Mouse (Mus musculus) gastrocnemius, postnatal 25 days (tissue): Measurements from ENCODE around the gene Pes1. TPM values are rescaled to one million over a fixed set of nuclear protein-coding genes. Genes with fewer than 3 reads are reported as not detected.
"Not testable (repeated sequence)": the region's sequence is repeated elsewhere in the genome, so short reads cannot be mapped to it uniquely, and the experiment has no call there.

ENCODE experiments used
- DNase-seq: peaks from one replicate; pipeline ENCODE4 v3.0.0; 2022
- total RNA-seq, 2 experiments: library from RNA; stranded (reverse); gene quantifications; 1 replicate in 1 of 2; 2 replicates in 1 of 2; pipeline ENCODE4 v1.2.3; 2021

The Pes1 gene
- total RNA-seq, 2 experiments from 2014 or later: 24.3 to 31.2 TPM

GRCm38 (mm10) chr11:4005220-4005805 lies 41.5 kb downstream of the Pes1 start:
- no peak for DNase-seq

DNA sequence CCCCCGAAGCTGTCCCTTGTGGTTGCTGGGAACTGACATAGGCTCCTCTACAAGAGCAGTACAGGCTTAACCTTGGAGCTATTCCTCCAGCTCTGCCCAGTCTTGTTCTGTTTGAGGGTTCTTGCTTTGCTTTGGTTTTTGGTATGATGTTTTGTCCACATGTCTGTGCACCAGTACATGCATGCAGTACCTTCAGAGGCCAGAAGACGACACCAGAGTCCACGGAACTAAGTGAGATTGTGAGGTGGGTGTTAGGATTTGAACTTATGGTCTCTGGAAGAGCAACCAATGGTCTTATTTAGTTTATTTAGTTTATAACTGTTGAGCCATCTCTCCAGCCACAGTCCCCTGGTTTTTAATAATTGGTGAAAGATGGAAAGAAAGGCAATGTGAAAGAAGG lies 42.7 kb downstream of the Pes1 start:
- DNase-seq: no peak

DNA sequence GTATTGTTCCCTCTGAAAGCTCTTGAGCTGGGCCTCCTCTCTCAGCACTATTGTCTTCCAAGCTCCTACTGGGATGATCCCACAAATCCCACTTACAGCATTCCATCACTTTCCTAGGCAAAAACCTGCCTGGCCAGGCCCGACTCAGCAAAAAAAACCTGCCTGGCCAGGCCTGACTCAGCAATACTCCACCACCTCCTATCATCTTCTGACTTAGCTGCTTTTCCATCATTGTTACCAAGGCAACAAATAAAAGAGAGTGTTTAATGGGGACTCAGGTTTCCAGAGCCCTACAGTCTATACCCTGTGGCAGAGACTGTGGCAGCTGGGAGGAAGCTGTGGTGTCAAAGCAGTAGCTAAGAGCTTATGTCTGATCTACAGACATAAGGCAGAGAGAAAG lies 48.8 kb downstream of the Pes1 start:
- no peak for DNase-seq

DNA sequence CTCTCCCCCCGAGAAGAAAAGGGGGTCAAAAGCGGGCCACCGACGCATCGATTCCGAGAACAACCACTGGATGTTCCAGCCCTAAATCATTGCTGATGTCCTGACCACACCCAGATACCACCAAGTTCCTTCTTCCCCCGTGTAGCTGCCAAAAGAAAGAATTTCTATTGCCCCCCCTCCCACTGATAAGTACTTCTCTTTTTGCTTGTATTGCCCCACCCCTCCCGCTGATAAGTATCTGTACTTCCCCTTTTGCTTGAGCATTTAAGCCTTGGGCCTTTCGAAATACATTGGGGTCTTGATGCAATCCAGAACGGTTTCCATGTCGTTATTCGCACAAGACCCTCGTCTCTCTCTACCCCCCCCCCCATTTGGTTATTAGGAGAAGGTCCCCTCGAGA lies 52.0 kb downstream of the Pes1 start:
- not testable (repeated sequence) for DNase-seq

DNA sequence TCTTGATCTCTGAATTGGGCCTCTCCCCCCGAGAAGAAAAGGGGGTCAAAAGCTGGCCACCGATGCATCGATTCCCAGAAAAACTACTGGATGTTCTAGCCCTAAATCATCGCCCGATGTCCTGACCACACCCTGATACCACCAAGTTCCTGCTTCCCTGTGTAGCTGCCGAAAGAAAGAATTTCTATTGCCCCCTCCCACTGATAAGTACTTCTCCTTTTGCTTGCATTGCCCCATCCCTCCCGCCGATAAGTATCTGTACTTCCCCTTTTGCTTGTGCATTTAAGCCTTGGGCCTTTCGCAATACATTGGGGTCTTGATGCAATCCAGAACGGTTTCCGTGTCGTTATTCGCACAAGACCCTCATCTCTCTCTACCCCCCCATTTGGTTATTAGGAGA lies 58.3 kb downstream of the Pes1 start:
- not testable (repeated sequence) for DNase-seq

DNA sequence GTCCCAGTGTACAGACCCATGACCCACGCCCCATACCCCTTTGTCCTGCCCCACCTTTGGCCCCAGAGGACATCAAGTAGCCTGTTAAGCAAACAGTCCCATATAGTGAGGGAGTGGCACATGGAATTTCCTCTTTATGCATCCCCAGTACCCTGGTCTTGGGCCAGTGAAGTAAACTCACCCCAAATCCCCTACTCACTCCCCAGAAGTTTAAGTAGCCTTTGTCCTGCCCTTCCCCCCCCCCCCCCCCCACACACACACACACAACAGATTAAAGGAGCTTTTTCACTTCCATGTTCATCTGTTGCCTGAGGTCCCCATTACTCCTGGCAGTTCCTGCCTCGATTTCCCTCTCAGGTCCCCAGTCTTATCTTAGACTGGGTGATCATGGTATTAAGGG lies 59.5 kb downstream of the Pes1 start:
- DNase-seq: no peak

- DNase-seq: no peak
Measured at GRCm38 (mm10) chr11:4027066-4027465, 63.3 kb downstream of the Pes1 start.

DNA sequence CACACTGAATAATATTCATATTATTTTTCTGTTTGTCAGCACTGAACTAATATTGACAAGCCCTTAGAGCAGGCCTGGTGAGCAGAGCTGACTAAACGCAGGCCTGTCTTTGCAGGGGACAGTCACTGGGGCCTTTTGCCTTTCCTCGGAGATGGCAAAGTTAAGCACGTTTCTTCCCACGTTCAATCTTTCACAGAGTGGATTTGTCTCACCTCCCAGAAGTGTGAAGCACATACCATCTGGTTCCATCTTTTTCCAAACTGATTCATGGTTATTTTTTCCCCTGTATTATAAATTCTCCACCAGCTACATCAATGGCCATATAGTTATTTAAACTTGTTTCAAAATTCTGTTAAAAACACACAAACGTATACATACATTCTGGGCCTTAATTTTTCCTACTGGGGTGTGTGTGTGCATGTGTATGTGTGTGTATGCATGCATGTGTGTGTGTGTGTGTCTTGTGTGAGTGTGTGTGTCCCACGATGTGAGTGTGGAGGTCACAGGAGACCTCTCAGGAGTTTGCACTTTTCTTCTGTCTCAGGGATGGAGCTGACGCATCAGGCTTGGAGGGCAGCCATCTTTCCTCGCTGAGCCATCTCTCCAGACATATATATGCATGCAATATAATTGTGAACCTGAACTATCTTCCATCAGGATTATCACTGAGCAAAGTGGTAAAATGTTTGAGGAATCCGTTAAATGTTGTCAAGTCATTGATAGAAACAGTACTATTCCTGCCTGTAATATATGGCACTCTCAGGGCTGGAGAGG lies 64.0 kb downstream of the Pes1 start:
- no peak for DNase-seq

DNA sequence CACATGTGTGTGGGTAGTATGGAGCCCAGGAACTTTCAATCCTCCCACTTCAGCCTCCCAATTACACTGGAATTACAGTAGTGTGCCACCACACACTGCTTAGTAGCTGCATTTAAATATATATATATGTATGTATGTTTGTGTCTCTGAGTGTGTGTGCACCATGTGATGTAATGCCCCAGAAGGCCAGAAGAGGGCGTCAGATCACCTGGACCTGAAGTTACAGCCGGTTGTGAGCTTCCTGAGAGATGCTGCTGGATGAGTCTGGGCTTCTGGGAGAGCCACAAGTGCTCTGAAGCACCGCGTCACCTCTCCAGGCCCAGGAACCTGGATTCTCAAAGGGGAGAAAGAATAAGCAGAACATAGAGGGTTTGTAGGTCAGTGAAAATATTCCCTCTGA lies 65.6 kb downstream of the Pes1 start:
- DNase-seq: no peak

Other genes starting within 250 kb of the Pes1 start
- under 1 TPM; 0.46 TPM for gene Osbp2, start 100.1 kb upstream of the Pes1 start, total RNA-seq
- under 1 TPM; 0.13 TPM for gene 4921536K21Rik, start 68.9 kb upstream of the Pes1 start, total RNA-seq
- 1 to 10 TPM; 5.1 to 8.4 TPM for gene Dusp18, start 68.7 kb upstream of the Pes1 start, total RNA-seq
- 10 to 100 TPM; 13.0 to 14.2 TPM for gene Slc35e4, start 49.3 kb upstream of the Pes1 start, total RNA-seq
- 10 to 100 TPM; 11.6 to 22.6 TPM for gene Tcn2, start 31.8 kb upstream of the Pes1 start, total RNA-seq
- gene 4930556J24Rik, start 12.8 kb downstream of the Pes1 start, total RNA-seq: not detected
- gene Gal3st1, start 19.7 kb downstream of the Pes1 start, total RNA-seq: under 1 TPM; 0.51 to 0.78 TPM
- not detected for gene Sec14l4, start 67.5 kb downstream of the Pes1 start, total RNA-seq
- not detected for gene Sec14l3, start 100.9 kb downstream of the Pes1 start, total RNA-seq
- 10 to 100 TPM; 60.8 to 62.0 TPM for gene Mtfp1, start 131.5 kb downstream of the Pes1 start, total RNA-seq
- gene Sec14l2, start 159.4 kb downstream of the Pes1 start, total RNA-seq: under 1 TPM; 0.49 to 0.83 TPM
- 1 to 10 TPM; 4.9 to 5.0 TPM for gene Rnf215, start 171.2 kb downstream of the Pes1 start, total RNA-seq
- 1 to 10 TPM; 3.1 to 3.2 TPM for gene Ccdc157, start 196.3 kb downstream of the Pes1 start, total RNA-seq
- 10 to 100 TPM; 14.8 to 19.8 TPM for gene Sf3a1, start 196.4 kb downstream of the Pes1 start, total RNA-seq
- 1 to 10 TPM; 3.8 to 4.3 TPM for gene Tbc1d10a, start 222.8 kb downstream of the Pes1 start, total RNA-seq